Mouse (Mus musculus) MEL (cell line): ENCODE results near the gene Hadha. TPM values are rescaled to one million over a fixed set of nuclear protein-coding genes. Genes with fewer than 3 reads are reported as not detected.

Experiments
- DNase-seq: peaks from one replicate; pipeline ENCODE4 v3.0.0; 2011; ENCODE audit warnings: low read depth, low spot score
- H3K27ac ChIP-seq: 2 replicates; pipeline ENCODE4 v1.5.1; 2012; ENCODE audit warnings: low read depth, mild to moderate bottlenecking, control low read depth, low read length, moderate library complexity; ENCODE audit not compliant: control insufficient read depth
- H3K27me3 ChIP-seq, 2 experiments: fragments of 150-350 bp in 1 of 2; sonication (generic) in 1 of 2; 2 replicates each; pipeline ENCODE4 v1.6.1; 2012; ENCODE audit warnings: low read length in 2 of 2, mild to moderate bottlenecking in 2 of 2, improper control_type of control experiment in 1 of 2, moderate library complexity in 1 of 2; ENCODE audit not compliant: insufficient read depth in 2 of 2, control insufficient read depth in 1 of 2
- H3K36me3 ChIP-seq, 2 experiments: 2 replicates each; pipeline ENCODE4 v1.6.1; 2012 to 2014; ENCODE audit warnings: low read length in 2 of 2, improper control_type of control experiment in 1 of 2, inconsistent platforms in 1 of 2, mild to moderate bottlenecking in 1 of 2; ENCODE audit not compliant: insufficient read depth in 2 of 2, control insufficient read depth in 1 of 2
- H3K4me1 ChIP-seq, 2 experiments: fragments of 150-350 bp in 1 of 2; sonication (generic) in 1 of 2; 2 replicates each; pipeline ENCODE4 v1.6.1; 2012; ENCODE audit warnings: low read length in 2 of 2, improper control_type of control experiment in 1 of 2, mild to moderate bottlenecking in 1 of 2; ENCODE audit not compliant: insufficient read depth in 2 of 2, control insufficient read depth in 1 of 2
- H3K4me3 ChIP-seq, 2 experiments: fragments of 150-350 bp in 1 of 2; sonication (generic) in 1 of 2; 2 replicates each; pipeline ENCODE4 v1.5.1; 2012; ENCODE audit warnings: low read depth in 2 of 2, low read length in 2 of 2, mild to moderate bottlenecking in 2 of 2, moderate library complexity in 2 of 2, control low read depth in 1 of 2, improper control_type of control experiment in 1 of 2; ENCODE audit not compliant: control insufficient read depth in 1 of 2, insufficient read depth in 1 of 2
- H3K79me2 ChIP-seq: 2 replicates; pipeline ENCODE4 v1.6.1; 2012; ENCODE audit warnings: mild to moderate bottlenecking, low read length, moderate library complexity; ENCODE audit not compliant: control insufficient read depth, poor library complexity, insufficient read depth
- H3K9ac ChIP-seq: 2 replicates; pipeline ENCODE4 v1.6.1; 2012; ENCODE audit warnings: low read depth, mild to moderate bottlenecking, control low read depth, low read length, moderate library complexity; ENCODE audit not compliant: control insufficient read depth, poor library complexity, severe bottlenecking
- H3K9me3 ChIP-seq: fragments of 150-350 bp; sonication (generic); replicated peaks from 2 replicates; pipeline ENCODE4 v1.6.1; 2012; ENCODE audit warnings: mild to moderate bottlenecking, low read length, improper control_type of control experiment, moderate library complexity; ENCODE audit not compliant: insufficient read depth
- BHLHE40 ChIP-seq: IDR thresholded peaks from 2 replicates; pipeline ENCODE4 v1.6.1; 2012; ENCODE audit warnings: low read depth, mild to moderate bottlenecking, inconsistent platforms, low read length, improper control_type of control experiment, borderline replicate concordance
- CHD1 ChIP-seq: IDR thresholded peaks from 2 replicates; pipeline ENCODE4 v1.6.1; 2012; ENCODE audit warnings: low read depth, mild to moderate bottlenecking, inconsistent platforms, low read length, improper control_type of control experiment
- CHD2 ChIP-seq: IDR thresholded peaks from 2 replicates; pipeline ENCODE4 v1.6.1; 2011; ENCODE audit warnings: low read length, improper control_type of control experiment
- CTCF ChIP-seq, 3 experiments: IDR thresholded peaks in 2 of 3; conservative IDR thresholded peaks in 1 of 3; 2 replicates each; pipeline ENCODE4 v1.5.1; 2011 to 2012; ENCODE audit warnings: low read length in 3 of 3, low read depth in 2 of 3, mild to moderate bottlenecking in 2 of 3, improper control_type of control experiment in 1 of 3, inconsistent platforms in 1 of 3, mixed read lengths in 1 of 3, moderate library complexity in 1 of 3; ENCODE audit not compliant: control insufficient read depth in 1 of 3, insufficient read depth in 1 of 3, poor library complexity in 1 of 3, severe bottlenecking in 1 of 3
- ELF1 ChIP-seq: IDR thresholded peaks from 2 replicates; pipeline ENCODE4 v1.6.1; 2014; ENCODE audit warnings: low read depth, mild to moderate bottlenecking, inconsistent platforms, low read length, improper control_type of control experiment, moderate library complexity
- EP300 ChIP-seq, 2 experiments: IDR thresholded peaks; 2 replicates each; pipeline ENCODE4 v1.6.1; 2011; ENCODE audit warnings: improper control_type of control experiment in 2 of 2, low read length in 2 of 2, low read depth in 1 of 2, mild to moderate bottlenecking in 1 of 2
- ETS1 ChIP-seq: IDR thresholded peaks from 2 replicates; pipeline ENCODE4 v1.6.1; 2012; ENCODE audit warnings: low read depth, mild to moderate bottlenecking, inconsistent platforms, low read length, improper control_type of control experiment, moderate library complexity
- GABPA ChIP-seq: IDR thresholded peaks from 2 replicates; pipeline ENCODE4 v1.6.1; 2012; ENCODE audit warnings: low read depth, mild to moderate bottlenecking, inconsistent platforms, low read length, improper control_type of control experiment, moderate library complexity
- GATA1 ChIP-seq: IDR thresholded peaks from 2 replicates; pipeline ENCODE4 v1.6.1; 2011; ENCODE audit warnings: low read depth, low read length, improper control_type of control experiment
- JUND ChIP-seq: IDR thresholded peaks from 2 replicates; pipeline ENCODE4 v1.6.1; 2011; ENCODE audit warnings: low read depth, mild to moderate bottlenecking, improper control_type of control experiment, low read length
- KAT2A ChIP-seq: conservative IDR thresholded peaks from 2 replicates; pipeline ENCODE4 v1.6.1; 2012; ENCODE audit warnings: low read depth, low read length, improper control_type of control experiment, inconsistent platforms
- MAFK ChIP-seq: IDR thresholded peaks from 2 replicates; pipeline ENCODE4 v1.6.1; 2011; ENCODE audit warnings: low read depth, mild to moderate bottlenecking, low read length, improper control_type of control experiment, borderline replicate concordance
- MAX ChIP-seq: IDR thresholded peaks from 2 replicates; pipeline ENCODE4 v1.6.1; 2011; ENCODE audit warnings: low read length, improper control_type of control experiment
- MAZ ChIP-seq: IDR thresholded peaks from 2 replicates; pipeline ENCODE4 v1.6.1; 2012; ENCODE audit warnings: low read depth, mild to moderate bottlenecking, inconsistent platforms, low read length, improper control_type of control experiment
- MEF2A ChIP-seq: IDR thresholded peaks from 2 replicates; pipeline ENCODE4 v1.6.1; 2014; ENCODE audit warnings: low read depth, mild to moderate bottlenecking, inconsistent platforms, low read length, improper control_type of control experiment; ENCODE audit not compliant: poor library complexity, insufficient replicate concordance, severe bottlenecking; ENCODE audit errors: extremely low read depth
- NELFE ChIP-seq: IDR thresholded peaks from 2 replicates; pipeline ENCODE4 v1.6.1; 2011; ENCODE audit warnings: low read depth, low read length, improper control_type of control experiment
- NRF1 ChIP-seq: IDR thresholded peaks from 2 replicates; pipeline ENCODE4 v1.6.1; 2014; ENCODE audit warnings: low read depth, mild to moderate bottlenecking, inconsistent platforms, low read length, improper control_type of control experiment, moderate library complexity; ENCODE audit not compliant: poor library complexity, insufficient read depth, severe bottlenecking
- POLR2A ChIP-seq, 2 experiments: IDR thresholded peaks; 2 replicates each; pipeline ENCODE4 v1.6.1; 2011 to 2012; ENCODE audit warnings: low read length in 2 of 2, mild to moderate bottlenecking in 2 of 2, control low read depth in 1 of 2, improper control_type of control experiment in 1 of 2, low read depth in 1 of 2, moderate library complexity in 1 of 2; ENCODE audit not compliant: control insufficient read depth in 1 of 2, insufficient read depth in 1 of 2, poor library complexity in 1 of 2
- POLR2AphosphoS2 ChIP-seq: IDR thresholded peaks from 2 replicates; pipeline ENCODE4 v1.6.1; 2011; ENCODE audit warnings: low read length, improper control_type of control experiment
- POLR2AphosphoS5 ChIP-seq: IDR thresholded peaks from 2 replicates; pipeline ENCODE4 v1.6.1; 2012; ENCODE audit warnings: low read depth, borderline replicate concordance, mild to moderate bottlenecking, inconsistent platforms, low read length, moderate library complexity, mixed read lengths
- RCOR1 ChIP-seq: IDR thresholded peaks from 2 replicates; pipeline ENCODE4 v1.6.1; 2012; ENCODE audit warnings: low read depth, mild to moderate bottlenecking, inconsistent platforms, low read length, improper control_type of control experiment
- SMC3 ChIP-seq: IDR thresholded peaks from 2 replicates; pipeline ENCODE4 v1.6.1; 2011; ENCODE audit warnings: low read depth, low read length, improper control_type of control experiment
- TBP ChIP-seq: IDR thresholded peaks from 2 replicates; pipeline ENCODE4 v1.8.0; 2011; ENCODE audit warnings: low read depth, low read length, improper control_type of control experiment
- TCF12 ChIP-seq: IDR thresholded peaks from 2 replicates; pipeline ENCODE4 v1.6.1; 2014; ENCODE audit warnings: low read depth, mild to moderate bottlenecking, inconsistent platforms, low read length, improper control_type of control experiment, moderate library complexity
- USF1 ChIP-seq: IDR thresholded peaks from 2 replicates; pipeline ENCODE4 v1.6.1; 2014; ENCODE audit warnings: low read depth, mild to moderate bottlenecking, inconsistent platforms, low read length, improper control_type of control experiment, moderate library complexity
- USF2 ChIP-seq, 2 experiments: IDR thresholded peaks; 2 replicates each; pipeline ENCODE4 v1.6.1; 2011 to 2012; ENCODE audit warnings: improper control_type of control experiment in 2 of 2, low read length in 2 of 2, borderline replicate concordance in 1 of 2, inconsistent platforms in 1 of 2, low read depth in 1 of 2, mild to moderate bottlenecking in 1 of 2; ENCODE audit not compliant: insufficient read depth in 1 of 2
- ZC3H11A ChIP-seq: IDR thresholded peaks from 2 replicates; pipeline ENCODE4 v1.6.1; 2012; ENCODE audit warnings: low read depth, mild to moderate bottlenecking, inconsistent platforms, low read length, improper control_type of control experiment
- ZKSCAN1 ChIP-seq: IDR thresholded peaks from 2 replicates; pipeline ENCODE4 v1.6.1; 2012; ENCODE audit warnings: low read depth, mild to moderate bottlenecking, inconsistent platforms, low read length, improper control_type of control experiment, moderate library complexity
- polyA plus RNA-seq, 2 experiments: library from polyadenylated mRNA; stranded (reverse) in 1 of 2; unstranded in 1 of 2; fragments of >175 nt in 1 of 2; fragments of >200 nt in 1 of 2; gene quantifications; 2 replicates each; pipeline versions ENCODE4 v1.2.1 to v1.2.4; 2012; ENCODE audit warnings: low replicate concordance in 2 of 2, low read depth in 1 of 2; ENCODE audit not compliant: insufficient read length in 2 of 2, insufficient read depth in 1 of 2, missing spikeins in 1 of 2
- total RNA-seq: library from RNA; depleted of rRNA; stranded (reverse); fragments of 300-350 nt; gene quantifications from 2 replicates; pipeline ENCODE4 v1.2.3, GENCODE M21; 2012

Hadha gene
- total and polyA plus RNA-seq, 3 experiments: 107 to 271 (median 120) TPM

DNA sequence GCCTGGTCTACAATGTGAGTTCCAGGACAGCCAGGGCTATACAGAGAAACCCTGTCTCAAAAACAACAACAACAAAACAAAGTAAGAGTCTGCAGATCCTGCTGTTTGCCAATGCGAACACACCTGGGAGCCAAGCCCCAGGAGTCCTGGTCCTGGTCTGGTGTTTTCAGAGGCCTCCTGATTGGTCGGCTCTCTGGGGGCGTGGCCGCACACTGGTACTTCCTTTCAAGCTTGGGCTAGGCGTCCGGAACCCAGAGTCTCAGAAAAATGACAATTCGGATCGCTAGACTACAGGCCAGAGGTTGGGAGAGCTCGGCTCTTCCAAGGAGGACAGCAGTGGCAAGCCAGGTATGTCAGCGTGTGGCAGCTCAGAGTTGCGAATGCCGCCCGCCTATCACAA is 62.3 kb downstream of the Hadha start:
- no peak overlapping the region for H3K27ac ChIP-seq
- no peaks in the 10 kb centered on the region for H3K79me2 ChIP-seq
- H3K36me3 ChIP-seq: no peaks in the 10 kb centered on the region
- no peak overlapping the region for H3K9ac ChIP-seq
- H3K4me3 ChIP-seq: peak overlapping the region in 1 of 2 experiments; percentile 19; a peak in 1 of 4 replicates
- TF ChIP-seq MAZ (no peak), KAT2A (no peak)
- TF ChIP-seq, all 39 proteins: peak for 0
- Histone ChIP-seq H3K4me1 (no peaks in the 10 kb centered on the region), H3K9me3 (no peaks in the 10 kb centered on the region), H3K27me3 (no peaks in the 10 kb centered on the region; a peak in 1 of 4 replicates)
- DNase-seq: no peak

DNA sequence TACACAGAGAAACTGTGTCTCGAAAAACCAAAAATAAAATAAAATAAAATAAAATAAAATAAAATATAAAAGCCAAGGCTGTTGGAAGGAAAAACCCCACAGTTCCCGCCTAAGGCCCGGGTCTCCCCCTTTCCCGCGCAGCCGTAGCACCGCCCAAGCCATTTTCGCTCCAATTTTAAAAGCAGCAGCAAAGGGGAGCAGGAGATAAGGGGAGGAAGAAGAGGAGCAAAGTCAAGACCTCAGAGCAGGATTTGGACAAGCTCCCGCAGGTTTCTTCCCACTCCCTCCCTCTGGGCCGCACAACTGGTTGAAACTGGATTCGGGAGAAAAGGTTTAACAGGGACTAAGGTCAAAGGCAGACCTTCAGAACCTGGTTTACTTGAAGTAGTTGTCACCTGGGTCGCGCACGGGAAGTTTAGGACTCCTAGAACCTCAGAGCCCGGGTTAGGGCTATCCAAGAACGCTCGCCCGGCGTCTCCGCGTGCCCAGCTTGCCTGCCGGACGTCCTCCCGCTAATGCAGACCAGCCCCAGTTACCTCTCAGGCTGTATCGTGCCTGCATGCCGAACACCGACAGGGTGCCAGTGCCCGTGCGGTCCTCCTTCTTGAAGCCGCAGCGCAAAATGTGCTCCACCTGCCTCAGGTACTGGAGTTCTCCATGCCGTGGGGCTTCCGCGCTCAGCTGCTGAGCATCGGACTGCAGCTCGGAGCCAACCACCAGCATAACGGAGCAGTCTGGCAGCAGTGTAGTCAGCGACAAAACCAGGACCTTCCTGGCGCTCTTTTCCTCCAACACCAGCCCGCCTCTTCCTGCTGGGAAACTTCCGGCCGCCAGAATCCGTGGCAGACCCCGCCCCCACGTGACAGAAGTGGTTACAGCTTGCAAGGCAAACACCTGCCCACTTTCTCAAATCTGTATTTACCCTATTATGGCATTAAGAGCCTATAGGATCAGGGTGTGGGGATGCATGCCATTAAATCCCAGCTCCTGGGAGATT is 81.8 kb downstream of the Hadha start, which contains the start of gene Tyms:
Gene Tyms, minus strand, starts transcription at position 793 of the 997 bp plus-strand sequence.
- Histone ChIP-seq H3K36me3 (peaks cover 4 to 24% of the 10 kb centered on the region in 2 experiments), H3K79me2 (peaks cover 19% of the 10 kb centered on the region), H3K27me3 (no peaks in the 10 kb centered on the region), H3K27ac (peak within 1 kb of the TSS; percentile 73), H3K9ac (peak within 1 kb of the TSS; percentile 75), H3K4me1 (peaks cover 0 to 14% of the 10 kb centered on the region in 2 experiments; a peak in 3 of 4 replicates), H3K4me3 (peak within 1 kb of the TSS; percentile 61 to 79), H3K9me3 (no peaks in the 10 kb centered on the region)
- DNase-seq: peak; percentile 96
- TF ChIP-seq NELFE (peak; percentile 97), CHD2 (no peak), POLR2AphosphoS5 (0 out of 2 replicates have a peak, but pooled peaks have one; percentile 60), SMC3 (no peak), USF1 (peak; percentile 95), MAFK (no peak), USF2 (IDR thresholded peaks at IDR 0.05; ENCODE audit: borderline replicate concordance in 1 of 2, insufficient read depth in 1 of 2, low read depth in 1 of 2, low read length in 2 of 2) (peak in 1 of 2 experiments; percentile 74; a peak in 3 of 4 replicates), ZC3H11A (no peak), GATA1 (peak; percentile 75), JUND (no peak), GABPA (no peak), MAX (peak; percentile 91), ETS1 (no peak; the same call in 1 of the 2 replicates), EP300 (IDR thresholded peaks at IDR 0.05; ENCODE audit: low read depth in 1 of 2, low read length in 2 of 2) (peak in 1 of 2 experiments; percentile 2; a peak in 1 of 4 replicates), NRF1 (peak; percentile 75), CHD1 (0 out of 2 replicates have a peak, but pooled peaks have one; percentile 61), ZKSCAN1 (no peak), CTCF (IDR thresholded peaks at IDR 0.05 in 2 of 3, conservative IDR thresholded peaks at IDR 0.05 in 1 of 3; ENCODE audit: control insufficient read depth in 1 of 3, insufficient read depth in 1 of 3, low read depth in 2 of 3, low read length in 3 of 3, poor library complexity in 1 of 3, severe bottlenecking in 1 of 3) (0 out of 6 replicates have a peak, but pooled peaks of 1 of the 3 experiments have one; percentile 8), TCF12 (peak; percentile 71), POLR2A (IDR thresholded peaks at IDR 0.05; ENCODE audit: control insufficient read depth in 1 of 2, insufficient read depth in 1 of 2, low read depth in 1 of 2, low read length in 2 of 2, poor library complexity in 1 of 2) (peak; percentile 93 to 98), MAZ (no peak), MEF2A (no peak), BHLHE40 (peak; percentile 88), POLR2AphosphoS2 (peak; percentile 94), ELF1 (peak; percentile 79), TBP (peak; percentile 87), RCOR1 (no peak)
